Mouse (Mus musculus) kidney, postnatal 36 days (tissue): ENCODE measurements at regions not wholly inside any gene's neighbourhood (a gene's known extent, or its start where the extent isn't known, plus 50 kb on each side); places are given as distances from the start of the nearest gene placed in this dataset.

Experiments used
- DNase-seq, 2 experiments: peaks; one replicate each; pipeline ENCODE4 v3.0.0; 2021 to 2022; ENCODE audit warnings: mixed read lengths in 2 of 2

DNA sequence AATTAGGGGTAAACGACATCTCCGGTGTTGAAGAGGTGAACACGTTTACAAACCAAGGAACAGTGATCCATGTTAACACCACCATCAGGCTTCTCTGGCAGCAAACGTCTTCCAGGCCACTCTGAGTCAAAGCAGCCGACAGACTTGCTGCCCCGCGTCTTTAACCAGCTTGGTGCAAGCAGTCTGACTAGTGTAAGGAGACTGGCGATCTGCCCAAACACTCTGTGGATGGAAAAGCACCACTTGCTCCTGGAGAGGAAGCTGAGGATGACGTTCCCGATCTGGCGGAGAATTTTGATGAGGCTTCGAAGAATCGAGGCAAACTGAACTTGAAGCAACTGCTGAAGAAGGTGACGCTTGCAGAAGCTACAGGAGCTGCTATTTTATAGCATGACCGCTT lies 57.5 kb upstream of the Med13l start:
- peak; percentile 14 to 44 for DNase-seq

- DNase-seq, result peak in 1 of 2 experiments; percentile 32
Observed at GRCm38 (mm10) chr5:118504170-118504569, 56.3 kb upstream of the Med13l start.

GRCm38 (mm10) chr5:118504926-118505325 lies 55.6 kb upstream of the Med13l start:
- peak in 1 of 2 experiments; percentile 17 for DNase-seq

DNA sequence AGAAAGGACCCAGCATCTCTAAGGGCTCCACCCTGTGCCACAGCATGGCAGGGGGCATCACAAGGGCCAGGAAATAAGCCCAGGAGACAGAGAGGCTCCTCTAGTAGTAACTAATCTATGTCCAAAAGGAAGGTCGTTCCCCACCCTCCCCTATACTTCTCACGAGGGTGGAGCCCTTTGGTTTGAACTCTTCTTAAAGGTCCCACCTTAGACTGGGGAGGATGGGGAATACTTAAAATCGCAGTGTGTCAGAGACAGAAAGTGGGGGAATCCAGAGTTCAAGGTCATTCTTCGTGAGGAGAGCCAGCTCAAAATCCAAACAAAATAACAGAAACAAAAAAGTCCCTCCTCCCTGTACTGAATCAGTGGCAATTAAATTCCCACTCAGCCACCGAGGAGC lies 50.6 kb upstream of the Med13l start:
- no peak for DNase-seq
